Mouse (Mus musculus) kidney, adult 11 months (tissue): ENCODE data around the gene Gm49384.

Experiments used
- DNase-seq: peaks from one replicate; pipeline ENCODE4 v3.0.0; 2022

The Gm49384 gene

DNA sequence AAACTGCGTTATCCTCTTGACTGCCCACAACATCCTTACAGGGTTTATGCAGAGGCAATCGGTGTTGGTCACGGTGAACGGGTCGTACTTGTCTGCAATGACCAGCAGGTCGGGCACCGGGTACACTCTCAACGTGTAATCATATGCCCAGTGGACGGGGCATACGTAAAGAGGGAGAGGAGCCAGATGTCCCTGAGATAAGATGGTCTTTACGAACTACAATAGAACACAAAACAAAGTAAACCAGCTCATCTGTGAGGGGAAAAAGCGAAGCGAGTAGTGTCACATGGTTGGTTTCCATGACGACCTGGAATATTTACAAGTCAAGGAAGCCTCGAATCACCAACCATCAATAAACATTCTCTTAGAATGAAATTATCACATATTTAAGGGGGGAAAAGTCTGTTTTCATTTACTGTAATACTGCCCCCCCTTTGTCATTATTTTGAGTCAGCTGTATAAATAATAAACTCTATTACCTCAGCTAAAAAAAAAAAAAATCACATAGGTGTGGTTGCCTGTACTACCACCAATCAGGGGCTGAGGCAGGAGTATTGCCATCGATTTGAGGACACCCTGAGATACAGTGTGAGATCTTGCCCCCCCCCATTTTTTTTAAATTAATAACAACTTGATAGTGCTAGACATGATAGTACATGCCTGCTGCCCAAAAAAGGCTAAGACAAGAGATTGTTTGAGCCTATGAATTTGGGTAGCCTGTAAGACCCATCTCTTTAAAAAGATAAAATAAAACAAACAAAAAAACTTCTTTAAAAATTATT is at the start of gene Gm49384:
Gene Gm49384, minus strand, starts transcription at position 216 of the 782 bp plus-strand sequence.
- no peak for DNase-seq

DNA sequence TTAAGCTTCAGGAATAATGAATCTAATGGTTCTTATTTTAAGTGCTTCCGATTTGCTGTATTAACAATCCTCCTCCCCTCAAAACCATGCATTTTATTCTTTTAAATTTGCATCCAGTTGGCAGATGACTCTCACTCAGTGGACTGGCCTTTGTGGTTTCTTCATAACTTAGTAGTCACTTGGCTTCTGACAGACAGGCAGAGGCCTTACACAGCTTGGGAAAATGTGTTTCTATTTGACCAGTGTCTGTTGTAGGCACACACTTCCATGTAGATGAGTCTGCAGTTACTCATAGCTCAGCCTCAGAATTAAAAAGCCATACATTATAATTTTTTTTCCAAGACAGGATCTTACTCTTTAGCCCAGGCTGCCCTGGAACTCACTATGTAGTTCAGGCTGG is 49.7 kb upstream of the Gm49384 start:
- no peak for DNase-seq

DNA sequence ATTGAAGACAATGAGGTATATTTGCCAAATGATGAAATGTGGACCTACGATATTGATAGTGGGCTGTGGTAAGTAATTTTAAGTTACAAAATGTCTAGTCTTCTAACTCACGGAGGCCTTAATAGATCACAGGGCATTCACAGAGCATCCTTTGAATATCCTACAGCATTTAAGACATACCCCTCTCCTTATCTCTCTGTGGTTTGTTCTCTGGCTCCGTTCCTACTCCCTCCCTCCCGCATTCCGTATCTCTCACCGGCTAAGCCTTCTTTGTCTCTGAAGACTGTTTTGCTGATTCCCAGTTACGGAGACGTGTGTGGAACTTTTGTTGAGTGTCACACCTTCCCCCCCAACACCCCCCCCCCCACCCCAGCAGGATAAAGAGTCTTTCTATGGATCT is 46.7 kb upstream of the Gm49384 start:
- DNase-seq = no peak

DNA sequence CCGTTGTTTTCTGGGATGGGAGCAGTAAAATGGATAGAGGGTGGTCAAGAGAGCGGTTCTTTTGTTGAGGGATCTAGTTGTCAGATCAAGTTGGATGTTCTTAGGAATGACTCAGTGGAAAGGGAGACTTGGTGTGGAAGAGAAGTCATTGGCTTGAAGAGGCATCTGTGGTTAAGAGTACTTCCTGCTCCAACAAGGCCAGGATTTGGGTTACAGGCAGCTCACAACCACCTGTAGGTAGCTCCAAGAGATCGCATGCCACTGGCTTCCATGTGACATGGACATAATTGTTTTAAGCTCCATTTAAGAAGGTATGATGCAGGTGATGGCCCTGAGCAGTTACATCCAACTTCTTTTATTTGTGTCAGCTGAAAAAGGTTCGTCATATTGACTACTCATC is 45.7 kb upstream of the Gm49384 start:
- DNase-seq = no peak

DNA sequence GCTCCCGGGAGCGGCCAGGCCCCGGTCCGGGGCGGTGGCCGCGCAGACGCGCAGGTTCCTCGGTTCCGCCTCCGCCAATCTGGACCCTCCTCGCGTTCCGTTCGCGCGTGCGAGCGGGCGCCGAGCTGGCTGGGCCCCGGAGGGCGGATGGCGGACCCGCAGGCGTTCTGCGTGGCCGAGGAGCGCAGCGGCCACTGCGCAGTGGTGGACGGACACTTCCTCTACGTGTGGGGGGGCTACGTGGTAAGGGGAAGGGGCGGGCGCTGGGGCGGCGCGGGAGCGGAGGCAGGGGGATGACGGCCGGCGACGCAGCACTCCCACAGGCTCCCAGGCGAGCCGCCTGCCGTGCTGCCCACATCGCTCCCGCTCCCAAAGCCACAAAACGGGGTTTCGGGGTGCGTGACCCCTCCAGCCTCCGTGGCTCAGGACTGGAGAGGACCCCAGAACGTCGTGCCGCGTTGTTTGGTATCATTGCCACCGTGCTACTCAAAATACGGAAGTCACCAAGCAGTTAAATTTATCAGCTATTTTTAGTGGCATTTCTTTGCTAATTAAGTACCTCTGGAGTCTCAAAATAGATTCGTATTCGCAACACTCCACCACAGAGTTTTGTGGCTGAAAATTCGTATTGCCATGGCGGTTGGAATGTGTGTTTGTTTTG is 37.8 kb upstream of the Gm49384 start:
- DNase-seq = peak; percentile 47

DNA sequence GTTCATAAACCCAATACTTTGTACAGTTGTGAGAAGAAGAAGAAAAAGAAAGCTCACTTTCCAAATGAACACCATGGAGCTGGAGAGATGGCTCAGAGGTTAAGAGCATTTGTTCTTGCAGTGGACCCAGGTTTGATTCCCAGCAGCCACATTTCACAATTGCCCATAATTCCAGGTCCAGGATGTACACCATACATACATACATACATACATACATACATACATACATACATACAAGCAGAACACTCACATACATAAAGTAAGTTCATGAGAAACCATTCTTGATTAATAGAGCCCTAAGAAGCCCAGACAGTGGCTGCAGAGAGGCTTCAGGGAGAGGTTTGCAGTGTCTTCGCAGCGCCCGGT is 37.3 kb upstream of the Gm49384 start:
- no peak for DNase-seq

DNA sequence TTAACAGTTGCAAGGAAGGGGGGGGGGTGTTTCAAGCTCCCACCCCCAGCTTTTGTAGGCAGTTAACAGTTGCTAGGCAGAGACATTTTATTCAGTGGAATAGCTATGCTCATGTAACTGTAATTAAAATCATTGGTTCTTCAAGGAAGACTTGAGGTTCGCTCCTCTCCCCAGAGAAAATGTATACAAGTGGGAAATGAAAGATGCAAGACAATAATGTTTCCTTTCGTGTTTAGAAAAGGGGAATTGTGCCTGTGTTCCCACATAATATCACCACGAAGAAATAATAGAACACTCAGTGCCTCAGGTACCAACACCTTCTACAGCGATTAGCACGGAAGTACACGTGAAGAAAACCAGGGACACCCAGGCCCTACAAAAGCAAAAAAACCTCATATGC is 36.8 kb upstream of the Gm49384 start, which contains the start of gene Klhdc1:
Gene Klhdc1, plus strand, starts transcription at position 301 of the 400 bp plus-strand sequence.
- no peak for DNase-seq

DNA sequence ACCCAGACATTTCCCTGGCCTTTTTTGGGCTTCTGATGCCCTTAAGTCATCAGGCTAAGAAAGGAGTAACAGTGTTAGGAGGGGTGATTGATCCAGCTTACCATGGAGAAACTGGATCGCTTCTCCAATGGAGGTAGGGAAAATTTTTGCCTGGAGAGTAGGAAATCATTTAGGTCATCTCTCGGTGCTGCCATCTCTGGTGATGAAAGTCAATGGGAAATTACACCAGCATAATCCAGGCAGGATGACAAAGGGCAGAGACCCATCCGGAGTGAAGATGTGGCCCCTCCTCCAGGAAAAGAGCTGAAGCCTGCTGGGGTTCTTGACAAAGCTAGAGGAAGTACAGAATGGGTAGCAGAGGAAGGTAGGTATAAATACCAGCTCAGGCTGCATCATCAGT is 34.2 kb upstream of the Gm49384 start:
- DNase-seq = no peak

DNA sequence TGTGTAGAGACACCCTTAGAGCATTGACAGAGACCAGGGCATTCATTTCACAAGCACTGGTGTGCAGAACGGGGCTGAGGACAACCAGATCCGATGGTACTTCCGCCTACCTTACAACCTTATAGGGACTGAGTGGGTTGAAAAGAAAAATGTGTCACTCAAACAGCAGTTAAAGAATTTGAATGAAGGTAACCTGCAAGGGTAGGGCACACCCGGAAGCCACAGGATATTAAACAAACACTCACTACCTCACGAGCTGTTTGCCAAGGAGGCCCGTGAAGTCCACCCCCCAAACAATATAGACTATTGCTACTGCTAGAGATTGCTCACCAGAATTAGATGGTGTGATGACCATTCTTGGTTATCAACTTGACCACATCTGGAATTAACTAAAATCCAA is 31.7 kb upstream of the Gm49384 start:
- no peak for DNase-seq

DNA sequence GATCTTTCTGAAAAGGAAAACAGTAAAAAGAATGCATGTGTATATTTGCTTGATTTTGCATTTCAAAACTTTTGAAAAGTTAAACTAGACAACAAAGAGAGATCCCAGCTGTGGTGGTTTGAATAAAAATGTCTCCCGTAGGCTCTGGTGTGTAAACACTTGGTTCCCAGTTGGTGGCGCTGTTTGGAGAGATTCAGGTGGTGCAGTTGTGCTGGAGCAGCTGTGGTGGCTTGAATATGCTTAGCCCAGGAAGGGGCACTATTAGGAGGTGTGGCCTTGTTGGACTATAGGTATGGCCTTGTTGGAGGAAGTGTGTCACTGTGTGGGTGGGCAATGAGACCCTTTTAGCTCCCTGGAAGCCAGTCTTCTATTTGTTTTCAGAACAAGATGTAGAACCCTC is 25.2 kb upstream of the Gm49384 start:
- DNase-seq = no peak

DNA sequence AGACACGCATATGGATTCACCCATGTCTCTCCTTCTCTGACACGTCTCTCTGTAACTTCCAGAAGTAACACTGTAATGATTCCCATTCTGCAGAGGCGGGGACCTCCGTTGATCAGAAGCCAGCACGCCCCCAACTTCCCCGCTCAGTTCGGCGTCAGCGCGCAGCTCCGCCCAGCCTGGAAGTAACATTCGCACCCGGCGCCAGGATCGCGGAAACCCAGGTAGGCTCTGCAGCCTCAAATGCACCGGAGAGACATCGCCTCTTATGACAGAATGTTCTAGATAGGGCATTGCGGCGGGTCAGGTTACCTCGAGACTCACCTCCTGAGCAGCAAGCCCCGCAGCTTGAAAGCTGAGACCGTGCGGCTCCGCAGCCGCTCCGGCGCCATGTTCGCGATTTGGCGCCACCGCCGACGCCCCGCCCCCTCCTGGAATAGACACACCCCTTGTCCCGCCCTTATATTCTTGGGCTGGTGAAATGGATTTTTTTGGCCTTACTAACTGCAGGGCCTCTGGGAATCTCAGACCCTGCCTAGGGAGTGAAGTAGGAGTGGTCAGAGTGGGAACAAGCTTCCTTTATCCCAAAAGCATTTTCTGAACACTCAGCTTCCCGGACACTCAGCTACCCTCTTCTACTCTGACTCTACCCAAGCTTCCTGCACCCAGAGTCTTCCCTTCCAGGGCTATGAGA is 23.9 kb upstream of the Gm49384 start, which contains the start of gene Pole2:
Gene Pole2, minus strand, starts transcription at position 420 of the 691 bp plus-strand sequence.
- DNase-seq = peak; percentile 79

DNA sequence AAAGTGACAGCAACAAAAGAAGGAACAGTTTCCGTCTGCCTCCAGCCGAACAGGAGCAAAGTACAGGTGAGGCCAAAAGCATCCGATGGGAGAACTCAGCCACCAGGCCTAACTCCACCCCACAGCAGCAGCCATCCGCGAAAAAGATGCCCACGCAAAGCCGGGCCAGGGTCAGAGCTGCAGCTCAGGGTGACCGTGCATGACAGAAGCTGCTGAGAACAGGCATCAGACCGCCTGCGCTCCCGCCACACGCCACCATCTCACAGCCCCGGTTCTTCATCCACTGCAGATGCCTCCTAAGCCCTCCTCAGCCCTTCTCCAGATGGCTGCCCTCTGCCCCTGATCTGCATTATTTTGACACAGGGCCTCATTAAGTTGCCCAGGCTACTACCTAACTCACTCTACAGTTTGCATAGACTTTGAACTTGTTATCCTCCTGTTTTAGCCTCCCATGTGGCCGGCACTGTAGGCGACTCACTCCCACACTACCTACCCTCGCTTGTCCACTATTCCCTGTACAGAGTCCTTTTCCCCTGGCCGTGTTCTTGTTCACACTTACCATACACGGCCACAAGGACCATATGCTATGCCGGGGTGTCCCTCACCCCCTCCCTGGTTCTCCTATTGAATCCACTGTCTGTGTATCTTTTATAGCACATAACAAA is 16.7 kb upstream of the Gm49384 start:
- DNase-seq = no peak

DNA sequence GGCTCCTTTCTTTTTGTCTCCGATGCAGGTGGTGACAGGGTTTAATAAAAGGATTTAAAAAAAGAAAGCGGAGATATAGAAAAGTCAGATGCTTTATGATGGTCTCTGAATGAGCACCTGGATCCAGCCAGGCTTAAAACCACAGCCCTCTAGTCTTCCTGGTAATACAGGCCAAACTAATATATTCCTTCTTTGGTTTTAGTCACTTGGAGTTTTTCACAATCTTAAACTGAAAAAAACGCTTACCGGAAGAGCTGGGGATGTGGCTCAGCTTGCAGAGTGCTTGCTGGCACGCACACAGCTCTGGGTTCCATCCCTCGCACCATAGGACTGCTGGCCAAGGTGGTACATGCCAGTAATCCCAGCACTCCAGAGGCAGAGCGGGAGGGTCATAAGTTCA is 12.5 kb upstream of the Gm49384 start:
- DNase-seq = no peak

DNA sequence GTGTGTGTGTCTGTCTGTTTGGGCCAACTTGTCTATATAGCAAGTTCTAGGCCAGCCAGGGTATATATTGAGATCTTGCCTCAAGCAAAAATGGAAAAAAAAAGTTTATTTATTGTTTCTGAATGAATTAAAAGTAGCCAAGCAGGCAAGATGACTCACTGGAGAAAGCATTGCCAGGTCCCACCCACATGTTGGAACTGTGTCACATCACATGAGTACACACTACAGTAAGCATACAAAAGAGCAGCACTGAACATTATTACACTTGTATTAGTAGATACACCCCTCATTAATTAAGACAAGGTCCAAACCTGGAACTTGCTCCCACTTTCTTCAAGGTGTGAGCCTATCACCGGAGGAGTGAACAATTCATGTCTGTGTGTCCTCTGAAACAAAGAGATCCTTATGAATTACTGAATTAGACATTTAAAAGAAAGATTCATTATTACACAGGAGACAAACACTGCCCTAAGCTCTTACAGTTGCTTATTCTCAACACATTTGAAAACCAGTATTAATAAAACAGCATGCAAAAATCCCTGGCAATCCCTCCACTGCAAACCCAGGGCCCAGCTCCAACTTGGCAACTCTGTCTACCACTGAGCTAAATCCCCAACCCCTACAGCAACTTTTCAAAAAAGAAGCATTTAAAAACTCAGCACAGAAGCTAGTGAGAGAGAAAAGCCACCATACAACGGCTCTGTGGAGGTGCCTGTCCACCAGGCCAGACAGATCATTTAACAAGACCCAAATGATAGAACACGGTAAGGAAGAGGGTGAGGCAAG is 11.1 kb upstream of the Gm49384 start:
- DNase-seq = no peak

DNA sequence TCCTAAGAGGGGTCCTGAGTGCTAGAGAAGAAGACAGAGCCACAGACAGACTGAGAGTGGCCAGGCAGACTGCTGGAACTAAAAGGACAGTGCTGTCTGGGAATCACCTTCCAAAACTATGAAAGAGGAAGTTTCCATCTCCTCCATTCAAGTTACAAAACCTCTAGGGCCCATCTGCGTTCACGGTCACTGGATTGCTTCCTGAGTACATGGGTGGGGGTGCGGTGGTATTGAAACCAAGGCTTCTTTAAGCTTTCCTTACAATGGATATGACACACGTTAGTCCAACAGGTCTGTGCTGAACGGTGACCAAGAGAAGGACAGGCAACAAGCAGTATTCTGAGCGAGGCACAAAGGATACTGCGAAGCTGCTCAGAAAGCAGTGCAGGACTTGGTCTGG is 10.3 kb upstream of the Gm49384 start:
- DNase-seq = no peak

DNA sequence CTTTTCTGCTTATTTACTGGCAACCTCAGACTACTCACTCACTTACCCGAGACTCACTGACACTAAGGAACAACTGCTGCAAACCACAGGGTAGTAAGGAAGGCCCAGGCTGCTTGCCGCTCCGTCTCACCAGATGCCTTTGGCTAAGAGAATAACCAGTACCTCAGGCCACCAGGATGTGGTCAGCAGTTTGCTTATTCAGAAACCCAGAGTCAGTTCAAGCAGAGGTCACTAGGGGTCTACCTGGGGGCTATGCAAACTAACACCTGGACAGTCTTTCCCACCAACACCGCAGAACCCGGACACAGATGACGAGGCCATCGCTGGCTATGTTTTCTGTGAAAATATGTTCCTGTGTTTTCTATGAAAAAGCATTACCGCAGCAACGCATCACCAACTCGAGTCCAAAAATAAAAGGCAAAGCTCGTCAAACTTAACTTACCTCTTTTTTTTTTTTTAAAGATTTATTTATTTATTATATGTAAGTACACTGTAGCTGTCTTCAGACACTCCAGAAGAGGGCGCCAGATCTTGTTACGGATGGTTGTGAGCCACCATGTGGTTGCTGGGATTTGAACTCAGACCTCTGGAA is 9.2 kb upstream of the Gm49384 start:
- DNase-seq = no peak

DNA sequence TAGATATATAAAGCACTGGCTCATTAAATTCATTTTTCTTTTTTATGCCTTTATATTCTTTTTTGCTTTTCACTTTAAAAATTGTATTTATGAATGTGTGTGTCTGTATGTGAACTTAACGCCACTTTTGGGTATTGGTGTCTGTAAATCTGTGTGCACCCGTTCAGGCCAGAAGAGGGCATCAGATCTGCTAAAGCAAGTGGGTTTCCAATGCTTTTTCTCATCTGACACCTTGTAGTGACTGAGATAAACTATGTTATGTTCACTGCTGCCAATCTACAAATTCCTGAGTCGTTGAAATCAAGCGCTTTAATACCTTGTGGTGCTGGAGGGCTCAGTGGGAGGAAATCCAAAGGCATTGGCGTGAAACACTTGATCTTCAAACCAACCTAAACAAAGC is 7.0 kb upstream of the Gm49384 start:
- no peak for DNase-seq

DNA sequence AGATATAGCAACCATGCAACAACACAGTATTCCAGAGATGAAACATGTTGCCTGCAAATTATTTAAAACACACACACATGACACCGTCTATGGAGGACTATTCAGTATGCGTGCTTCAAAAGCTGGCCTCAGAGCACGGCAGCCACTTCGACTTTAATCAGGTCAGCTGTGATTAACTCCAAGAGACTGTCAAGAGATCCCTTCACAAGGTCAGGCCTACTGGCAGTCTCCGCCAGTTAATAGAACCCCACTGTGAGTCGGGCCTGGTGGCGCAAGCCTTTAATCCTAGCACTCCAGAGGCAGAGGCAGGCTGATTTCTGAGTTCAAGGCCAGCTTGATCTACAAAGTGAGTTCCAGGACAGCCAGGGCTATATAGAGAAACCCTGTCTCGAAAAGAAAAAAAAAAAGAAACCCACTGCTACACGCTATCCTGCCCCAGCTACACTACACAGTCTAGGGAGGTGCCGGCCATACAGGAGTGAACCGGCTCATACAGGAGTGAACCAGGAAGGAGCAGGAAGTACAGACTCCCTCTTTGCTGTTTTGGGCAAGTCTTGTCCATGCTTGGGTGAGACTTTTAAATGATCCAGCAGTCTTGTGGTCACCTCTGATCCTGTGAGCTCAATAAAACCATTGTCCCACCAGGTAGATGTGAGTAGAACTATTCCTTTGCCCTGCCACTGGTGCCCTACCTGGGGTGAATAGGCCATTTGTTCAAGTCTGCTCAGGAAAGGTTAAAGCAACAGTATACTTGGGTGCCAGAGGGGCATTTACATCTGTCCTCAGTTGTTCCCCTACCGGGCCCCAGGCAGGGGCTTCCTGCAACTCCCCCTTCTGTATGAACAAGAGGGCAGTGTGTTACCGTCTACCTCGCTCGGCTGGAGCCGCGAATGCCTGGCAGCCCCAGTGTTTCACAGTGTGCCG is 6.3 kb upstream of the Gm49384 start:
- DNase-seq = no peak

DNA sequence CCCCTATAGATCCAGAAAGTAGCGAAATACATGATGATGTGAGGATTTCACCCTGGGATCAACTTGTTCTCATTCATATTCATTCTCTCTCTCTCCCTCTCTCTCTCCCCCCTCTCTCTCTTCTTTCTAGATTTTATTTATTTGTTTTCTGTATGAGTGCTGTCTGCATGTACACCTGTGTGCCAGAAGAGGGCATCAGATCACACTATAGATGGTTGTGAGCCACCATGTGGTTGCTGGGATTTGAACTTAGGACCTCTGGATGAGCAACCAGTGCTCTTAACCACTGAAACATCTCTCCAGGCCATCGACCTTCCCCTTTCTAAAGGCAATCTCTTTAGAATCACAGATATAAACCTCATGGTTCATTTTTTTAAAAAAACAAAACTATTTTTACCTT is 4.5 kb upstream of the Gm49384 start:
- DNase-seq = no peak

DNA sequence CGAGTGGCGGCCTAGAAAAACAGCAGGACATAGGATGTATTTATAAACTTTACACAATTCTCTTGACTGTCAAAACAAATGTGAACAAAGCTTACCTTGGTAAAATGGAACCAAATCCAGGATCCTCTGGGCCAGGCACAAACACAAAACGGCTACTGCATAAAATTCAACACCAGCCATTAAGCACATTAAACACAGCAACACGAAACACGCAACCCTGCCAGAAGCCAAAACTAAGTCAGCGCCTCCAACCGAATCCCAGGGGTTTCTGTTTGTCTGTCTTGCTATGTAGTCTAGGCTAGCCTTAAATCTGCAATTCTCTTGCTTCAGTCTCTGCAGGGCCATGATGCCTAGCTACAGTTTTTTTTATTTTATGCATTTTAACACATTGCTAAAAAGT is 3.9 kb upstream of the Gm49384 start:
- no peak for DNase-seq

DNA sequence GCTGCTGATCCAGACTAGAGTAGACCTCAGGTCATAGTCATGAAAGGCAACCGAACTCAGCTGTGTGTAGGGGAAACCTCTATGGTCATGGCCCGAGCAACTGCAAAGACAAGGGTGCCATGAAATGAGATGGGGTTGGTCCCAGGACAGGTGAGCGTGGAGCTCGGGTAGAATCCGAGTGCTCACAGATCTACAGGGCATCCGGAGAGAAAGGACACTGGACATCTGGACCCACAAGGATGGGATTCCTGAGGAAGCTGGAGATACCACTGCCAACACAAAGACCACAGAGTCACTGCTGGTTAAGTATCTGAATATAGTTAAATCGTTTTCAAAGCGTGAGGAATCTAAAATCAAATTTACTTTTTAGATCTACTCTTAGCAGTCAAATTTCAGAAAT is 3.3 kb upstream of the Gm49384 start:
- DNase-seq = no peak
